Mouse (Mus musculus): ENCODE measurements around the gene Dnajb2. TPM values are rescaled to one million over a fixed set of nuclear protein-coding genes. Genes with fewer than 3 reads are reported as not detected.

Dnajb2 gene
- polyA plus RNA-seq, 1 experiment from 2014 or later, result 16.9 TPM

GRCm38 (mm10) chr1:75261278-75261677 is 25.1 kb downstream of the Dnajb2 start:
- ATAC-seq (ENCODE audit: insufficient read depth) (no peak), DNase-seq (no peak)
- H3K9ac ChIP-seq, result no peak overlapping the region
- no peak overlapping the region for H3K27ac ChIP-seq (ENCODE audit: low read depth)
- TF ChIP-seq CTCF (IDR thresholded peaks at IDR 0.05; ENCODE audit: low read depth), result no peak
- H3K4me1 ChIP-seq (ENCODE audit: insufficient read depth), result no peaks in the 10 kb centered on the region
- no peak overlapping the region for H3K4me2 ChIP-seq
- peaks cover 24% of the 10 kb centered on the region for H3K27me3 ChIP-seq (ENCODE audit: insufficient read depth, low read length)
- H3K36me3 ChIP-seq (ENCODE audit: insufficient read depth), result no peaks in the 10 kb centered on the region
- H3K4me3 ChIP-seq (ENCODE audit: low read depth, low read length), result no peak overlapping the region
- no peaks in the 10 kb centered on the region for H3K9me3 ChIP-seq (ENCODE audit: low read depth, low read length)

GRCm38 (mm10) chr1:75262969-75263951 is 27.1 kb downstream of the Dnajb2 start:
- H3K4me3 ChIP-seq (ENCODE audit: low read depth, low read length), result no peak overlapping the region
- no peak for TF ChIP-seq CTCF (IDR thresholded peaks at IDR 0.05; ENCODE audit: low read depth)
- no peak overlapping the region for H3K27ac ChIP-seq (ENCODE audit: low read depth)
- no peak overlapping the region for H3K9ac ChIP-seq
- peak; percentile 94 for DNase-seq
- H3K36me3 ChIP-seq (ENCODE audit: insufficient read depth), result no peaks in the 10 kb centered on the region
- 2% methylated on average over 40 of the region's 40 CpGs for WGBS
- H3K4me1 ChIP-seq (ENCODE audit: insufficient read depth), result no peaks in the 10 kb centered on the region
- peaks cover 24% of the 10 kb centered on the region for H3K27me3 ChIP-seq (ENCODE audit: insufficient read depth, low read length)
- H3K9me3 ChIP-seq (ENCODE audit: low read depth, low read length), result no peaks in the 10 kb centered on the region
- no peak overlapping the region for H3K4me2 ChIP-seq
- no peak for ATAC-seq (ENCODE audit: insufficient read depth)

- no peak for TF ChIP-seq CTCF (IDR thresholded peaks at IDR 0.05; ENCODE audit: low read depth)
- DNase-seq, result no peak
- H3K4me1 ChIP-seq (ENCODE audit: insufficient read depth), result no peaks in the 10 kb centered on the region
- no peak within 1 kb of the TSS for H3K27ac ChIP-seq (ENCODE audit: low read depth)
- no peak within 1 kb of the TSS for H3K9ac ChIP-seq
- H3K4me2 ChIP-seq, result no peak within 1 kb of the TSS
- peaks cover 24% of the 10 kb centered on the region for H3K27me3 ChIP-seq (ENCODE audit: insufficient read depth, low read length)
- 11% methylated on average over 32 of the region's 32 CpGs for WGBS
- H3K9me3 ChIP-seq (ENCODE audit: low read depth, low read length), result no peaks in the 10 kb centered on the region
- no peak for ATAC-seq (ENCODE audit: insufficient read depth)
- no peak within 1 kb of the TSS for H3K4me3 ChIP-seq (ENCODE audit: low read depth, low read length)
- no peaks in the 10 kb centered on the region for H3K36me3 ChIP-seq (ENCODE audit: insufficient read depth)
Measured at GRCm38 (mm10) chr1:75264091-75264880, 28.1 kb downstream of the Dnajb2 start, which contains the start of gene Ptprn. TSS of gene Ptprn (minus strand) at chr1:75264502.

- WGBS, result 8% methylated on average over 23 of the region's 23 CpGs
- H3K4me2 ChIP-seq, result no peak overlapping the region
- H3K27ac ChIP-seq (ENCODE audit: low read depth), result no peak overlapping the region
- H3K36me3 ChIP-seq (ENCODE audit: insufficient read depth), result no peaks in the 10 kb centered on the region
- no peaks in the 10 kb centered on the region for H3K9me3 ChIP-seq (ENCODE audit: low read depth, low read length)
- H3K27me3 ChIP-seq (ENCODE audit: insufficient read depth, low read length), result peaks cover 13% of the 10 kb centered on the region
- no peaks in the 10 kb centered on the region for H3K4me1 ChIP-seq (ENCODE audit: insufficient read depth)
- DNase-seq, result peak; percentile 88
- no peak for ATAC-seq (ENCODE audit: insufficient read depth)
- no peak overlapping the region for H3K9ac ChIP-seq
- TF ChIP-seq CTCF (IDR thresholded peaks at IDR 0.05; ENCODE audit: low read depth), result no peak
- no peak overlapping the region for H3K4me3 ChIP-seq (ENCODE audit: low read depth, low read length)
Measured at GRCm38 (mm10) chr1:75277195-75278188, 41.3 kb downstream of the Dnajb2 start.

GRCm38 (mm10) chr1:75278228-75278627 is 42.0 kb downstream of the Dnajb2 start, which contains the start of gene Resp18:
TSS of gene Resp18 (minus strand) at chr1:75278415.
- Histone ChIP-seq H3K9ac (no peak within 1 kb of the TSS), H3K36me3 (ENCODE audit: insufficient read depth) (no peaks in the 10 kb centered on the region), H3K9me3 (ENCODE audit: low read depth, low read length) (no peaks in the 10 kb centered on the region), H3K4me2 (no peak within 1 kb of the TSS), H3K27me3 (ENCODE audit: insufficient read depth, low read length) (peaks cover 13% of the 10 kb centered on the region), H3K4me3 (ENCODE audit: low read depth, low read length) (no peak within 1 kb of the TSS), H3K4me1 (ENCODE audit: insufficient read depth) (no peaks in the 10 kb centered on the region), H3K27ac (ENCODE audit: low read depth) (no peak within 1 kb of the TSS)
- no peak for TF ChIP-seq CTCF (IDR thresholded peaks at IDR 0.05; ENCODE audit: low read depth)
- DNase-seq (no peak), ATAC-seq (ENCODE audit: insufficient read depth) (no peak)
- whole genome bisulfite sequencing, result 8% methylated on average over 13 of the region's 13 CpGs

- ATAC-seq (ENCODE audit: insufficient read depth), result no peak
- Histone ChIP-seq H3K36me3 (ENCODE audit: insufficient read depth) (no peaks in the 10 kb centered on the region), H3K27ac (ENCODE audit: low read depth) (no peak overlapping the region), H3K27me3 (ENCODE audit: insufficient read depth, low read length) (peaks cover 7% of the 10 kb centered on the region; the same call in 1 of the 2 replicates), H3K9ac (no peak overlapping the region), H3K4me1 (ENCODE audit: insufficient read depth) (no peaks in the 10 kb centered on the region), H3K4me2 (no peak overlapping the region), H3K9me3 (ENCODE audit: low read depth, low read length) (no peaks in the 10 kb centered on the region), H3K4me3 (ENCODE audit: low read depth, low read length) (no peak overlapping the region)
- no peak for DNase-seq
- TF ChIP-seq CTCF (IDR thresholded peaks at IDR 0.05; ENCODE audit: low read depth), result no peak
- 73% methylated on average over 5 of the region's 5 CpGs for WGBS
Measured at GRCm38 (mm10) chr1:75283017-75283416, 46.8 kb downstream of the Dnajb2 start.
